ENCODE assay signal across 18 mouse cellular contexts in genomic region chr11:32895400-32895799, GRCm38 (mm10).
A peak's percentile ranks its signal among the peaks of the same experiment; 100 is the strongest.
DNase-seq lines count a peak whose midpoint lies in the region; ATAC-seq and TF ChIP-seq lines count a peak whose summit lies in the region.
"Had no signal": no experiment of that assay in that cellular context is flagged by ENCODE, and none has a peak within 500 bp of the region (broad histone marks: within the 10 kb centered on the region; RNA-seq: fewer than 3 reads in every experiment).

No protein-coding gene starts in this region.

- H3K9ac ChIP-seq in intestine, postnatal 0 days (ENCODE audit: low read depth, low read length) = no peak overlapping the region
- no peak overlapping the region for H3K9ac ChIP-seq in intestine, embryonic 16.5 days (ENCODE audit: low read depth, low read length)
- H3K9ac ChIP-seq in lung, embryonic 14.5 days = no peak overlapping the region
- H3K9ac ChIP-seq: limb, embryonic 13.5 days; liver, embryonic 15.5 days; midbrain, embryonic 15.5 days had no signal

- no peaks in the 10 kb centered on the region for H3K9me3 ChIP-seq in intestine, postnatal 0 days (ENCODE audit: control insufficient read depth)
- no peaks in the 10 kb centered on the region for H3K9me3 ChIP-seq in intestine, embryonic 16.5 days (ENCODE audit: control insufficient read depth, low read length)
- H3K9me3 ChIP-seq in lung, embryonic 14.5 days (ENCODE audit: low read depth, low read length) = no peaks in the 10 kb centered on the region
- H3K9me3 ChIP-seq: G1E; limb, embryonic 13.5 days; liver, embryonic 15.5 days; megakaryocyte, embryonic 14.5 days; midbrain, embryonic 15.5 days had no signal

- ATAC-seq in intestine, postnatal 0 days = no peak
- no peak for ATAC-seq in intestine, embryonic 16.5 days
- no peak for ATAC-seq in lung, embryonic 14.5 days (ENCODE audit: insufficient read depth)
- ATAC-seq: forebrain, embryonic 14.5 days; midbrain, embryonic 15.5 days had no signal

- H3K27me3 ChIP-seq in intestine, postnatal 0 days (replicated peaks; ENCODE audit: control insufficient read depth, insufficient read depth, low read length) = no peaks in the 10 kb centered on the region
- H3K27me3 ChIP-seq in intestine, embryonic 16.5 days (replicated peaks; ENCODE audit: control insufficient read depth, insufficient read depth, low read length) = no peaks in the 10 kb centered on the region
- no peaks in the 10 kb centered on the region for H3K27me3 ChIP-seq in lung, embryonic 14.5 days (ENCODE audit: insufficient read depth, low read length)
- H3K27me3 ChIP-seq: limb, embryonic 13.5 days; liver, embryonic 15.5 days; megakaryocyte, embryonic 14.5 days; midbrain, embryonic 15.5 days had no signal

- peak; percentile 51 for TF ChIP-seq CTCF in intestine, postnatal 0 days (IDR thresholded peaks at IDR 0.05; ENCODE audit: low read depth)
- TF ChIP-seq CTCF in lung, embryonic 14.5 days (IDR thresholded peaks at IDR 0.05; ENCODE audit: low read depth) = 0 out of 2 replicates have a peak, but pooled peaks have one; percentile 24
- peak; percentile 32 for TF ChIP-seq CTCF in cortical plate, adult 2 months (IDR thresholded peaks at IDR 0.05; ENCODE audit: extremely low read depth, insufficient read depth, low read length)

- no peaks in the 10 kb centered on the region for H3K4me1 ChIP-seq in intestine, postnatal 0 days (replicated peaks; ENCODE audit: control insufficient read depth, insufficient read depth, low read length)
- no peaks in the 10 kb centered on the region for H3K4me1 ChIP-seq in intestine, embryonic 16.5 days (ENCODE audit: control insufficient read depth, insufficient read depth, low read length)
- H3K4me1 ChIP-seq in lung, embryonic 14.5 days (ENCODE audit: insufficient read depth) = no peaks in the 10 kb centered on the region
- H3K4me1 ChIP-seq in cortical plate, adult 2 months (ENCODE audit: control insufficient read depth, insufficient read depth, low read length) = no peaks in the 10 kb centered on the region
- H3K4me1 ChIP-seq: liver, embryonic 15.5 days; megakaryocyte, embryonic 14.5 days; midbrain, embryonic 15.5 days had no signal

- H3K36me3 ChIP-seq in intestine, postnatal 0 days (ENCODE audit: control insufficient read depth, insufficient read depth) = no peaks in the 10 kb centered on the region
- no peaks in the 10 kb centered on the region for H3K36me3 ChIP-seq in intestine, embryonic 16.5 days (ENCODE audit: control insufficient read depth, insufficient read depth, low read length)
- no peaks in the 10 kb centered on the region for H3K36me3 ChIP-seq in lung, embryonic 14.5 days (ENCODE audit: insufficient read depth)
- H3K36me3 ChIP-seq: G1E; limb, embryonic 13.5 days; liver, embryonic 15.5 days; midbrain, embryonic 15.5 days had no signal

- 75% methylated on average over 3 of the region's 3 CpGs for WGBS in intestine, postnatal 0 days
- 79% methylated on average over 3 of the region's 3 CpGs for WGBS in intestine, embryonic 16.5 days
- 70% methylated on average over 3 of the region's 3 CpGs for WGBS in lung, embryonic 14.5 days

- no peak overlapping the region for H3K27ac ChIP-seq in intestine, postnatal 0 days (ENCODE audit: low read depth, low read length)
- H3K27ac ChIP-seq in intestine, embryonic 16.5 days (ENCODE audit: low read length) = no peak overlapping the region
- no peak overlapping the region for H3K27ac ChIP-seq in lung, embryonic 14.5 days (ENCODE audit: low read depth)
- H3K27ac ChIP-seq in cortical plate, adult 2 months (ENCODE audit: insufficient read depth, low read length) = no peak overlapping the region
- H3K27ac ChIP-seq: limb, embryonic 13.5 days; liver, embryonic 15.5 days; midbrain, embryonic 15.5 days had no signal

- no peak for TF ChIP-seq POLR2A in cortical plate, adult 2 months (IDR thresholded peaks at IDR 0.05; ENCODE audit: extremely low read depth, insufficient read depth, low read length)

- peak; percentile 30 for DNase-seq in adrenal gland, adult 2 months
- DNase-seq in adrenal gland, adult 18-20 months (ENCODE audit: low spot score in 2 of 2) = no peak
- DNase-seq in lung, embryonic 14.5 days = no peak
- DNase-seq in lung, adult 18-20 months = no peak
- DNase-seq in ovary, postnatal 14 days (ENCODE audit: low spot score) = no peak
- DNase-seq: B cell, adult 2 months; kidney, postnatal 10 days; right cerebral cortex, adult 18-20 months; thymus, adult 2 months had no signal

- H3K4me2 ChIP-seq in intestine, postnatal 0 days (replicated peaks; ENCODE audit: low read depth) = no peak overlapping the region
- no peak overlapping the region for H3K4me2 ChIP-seq in intestine, embryonic 16.5 days (ENCODE audit: low read depth, low read length)
- H3K4me2 ChIP-seq in lung, embryonic 14.5 days = no peak overlapping the region
- H3K4me2 ChIP-seq: limb, embryonic 13.5 days; liver, embryonic 15.5 days; midbrain, embryonic 15.5 days had no signal

- H3K4me3 ChIP-seq in intestine, postnatal 0 days (ENCODE audit: low read depth, low read length) = no peak overlapping the region
- H3K4me3 ChIP-seq in intestine, embryonic 16.5 days (ENCODE audit: low read length) = no peak overlapping the region
- no peak overlapping the region for H3K4me3 ChIP-seq in lung, embryonic 14.5 days (ENCODE audit: low read depth, low read length)
- no peak overlapping the region for H3K4me3 ChIP-seq in cortical plate, adult 2 months (ENCODE audit: insufficient read depth, low read length)
- H3K4me3 ChIP-seq: limb, embryonic 13.5 days; liver, embryonic 15.5 days; megakaryocyte, embryonic 14.5 days; midbrain, embryonic 15.5 days had no signal
